Mouse (Mus musculus): ENCODE measurements at regions not wholly inside any gene's neighbourhood (a gene's known extent, or its start where the extent isn't known, plus 50 kb on each side); places are given as distances from the start of the nearest gene placed in this dataset.
A peak's percentile ranks its signal among the peaks of the same experiment; 100 is the strongest.
"Not testable (repeated sequence)": the region's sequence is repeated elsewhere in the genome, so short reads cannot be mapped to it uniquely, and the experiment has no call there.

DNA sequence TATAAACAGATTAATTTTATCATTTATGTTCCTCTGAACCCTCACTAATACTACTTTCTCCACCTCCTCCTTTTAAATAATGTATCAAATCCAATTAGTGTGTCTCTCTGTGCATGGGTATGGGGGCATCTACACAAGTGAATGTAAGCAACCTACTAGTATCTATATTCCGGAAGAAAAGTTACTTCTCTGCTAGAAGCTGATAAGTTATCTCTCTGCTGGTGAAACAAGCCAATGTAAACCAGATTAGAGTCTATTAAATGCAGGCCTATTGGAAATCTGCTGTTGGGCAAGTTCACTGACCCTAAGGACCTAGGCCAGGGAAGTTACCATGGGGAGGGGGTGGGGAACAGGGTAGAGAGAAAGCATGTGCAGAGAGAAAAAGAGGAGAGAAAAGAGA, 59.1 kb upstream of the Chd2 start:
- TF ChIP-seq POLR2A (IDR thresholded peaks at IDR 0.05; ENCODE audit: borderline replicate concordance, low read depth, low read length) (no peak), CTCF (IDR thresholded peaks at IDR 0.05; ENCODE audit: low read depth, low read length) (no peak)
- Histone ChIP-seq H3K4me3 (ENCODE audit: insufficient read depth, low read length) (no peak overlapping the region), H3K4me1 (ENCODE audit: control insufficient read depth, insufficient read depth, low read length) (peaks cover 19% of the 10 kb centered on the region), H3K27ac (ENCODE audit: insufficient read depth, low read depth, low read length) (no peak overlapping the region)

- H3K4me1 ChIP-seq (ENCODE audit: control insufficient read depth, insufficient read depth, low read length), result peaks cover 17% of the 10 kb centered on the region
- H3K4me3 ChIP-seq (ENCODE audit: insufficient read depth, low read length); H3K27ac ChIP-seq (ENCODE audit: insufficient read depth, low read depth, low read length): not testable (repeated sequence)
These were observed 58.4 kb upstream of the Chd2 start for GRCm38 (mm10) chr7:73600003-73600385.

DNA sequence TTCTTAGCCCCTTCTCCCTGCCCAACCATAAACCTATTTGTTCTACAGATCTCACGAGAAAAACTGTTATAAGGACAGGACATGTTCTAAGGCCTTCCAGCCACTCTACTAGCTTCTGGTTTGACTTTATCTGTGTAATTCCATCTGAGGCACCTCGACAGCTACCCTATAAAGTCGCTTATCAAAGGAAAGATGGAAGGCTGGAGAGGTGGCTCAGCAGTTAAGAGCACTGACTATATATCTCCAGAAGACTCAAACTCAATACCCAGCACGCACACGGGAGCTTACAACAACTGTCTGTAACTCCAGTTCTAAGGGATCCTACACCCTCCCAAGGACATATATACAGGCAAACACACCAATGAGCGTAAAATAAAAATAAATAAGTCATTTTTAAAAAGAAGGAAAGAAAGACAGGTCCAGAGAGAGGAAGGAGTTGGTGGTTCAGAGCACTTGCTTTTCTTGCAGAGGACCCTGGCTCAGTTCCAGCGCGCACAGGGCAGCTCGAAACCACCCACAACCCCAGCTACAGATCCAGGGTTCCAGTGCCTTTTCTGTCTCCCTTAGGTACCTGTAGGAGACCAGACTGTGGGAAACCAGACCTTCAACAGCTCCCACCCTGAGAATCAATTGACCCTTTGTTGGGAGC, 57.8 kb upstream of the Chd2 start:
- Histone ChIP-seq H3K27ac (ENCODE audit: insufficient read depth, low read depth, low read length) (no peak overlapping the region), H3K4me1 (ENCODE audit: control insufficient read depth, insufficient read depth, low read length) (peaks cover 19% of the 10 kb centered on the region), H3K4me3 (ENCODE audit: insufficient read depth, low read length) (no peak overlapping the region)
- TF ChIP-seq POLR2A (IDR thresholded peaks at IDR 0.05; ENCODE audit: borderline replicate concordance, low read depth, low read length) (no peak), CTCF (IDR thresholded peaks at IDR 0.05; ENCODE audit: low read depth, low read length) (no peak)

- TF ChIP-seq CTCF (IDR thresholded peaks at IDR 0.05; ENCODE audit: low read depth, low read length) (no peak), POLR2A (IDR thresholded peaks at IDR 0.05; ENCODE audit: borderline replicate concordance, low read depth, low read length) (no peak)
- H3K4me3 ChIP-seq (ENCODE audit: insufficient read depth, low read length), result no peak overlapping the region
- H3K27ac ChIP-seq (ENCODE audit: insufficient read depth, low read depth, low read length), result no peak overlapping the region
- H3K4me1 ChIP-seq (ENCODE audit: control insufficient read depth, insufficient read depth, low read length), result peaks cover 29% of the 10 kb centered on the region
These were observed 56.3 kb upstream of the Chd2 start for GRCm38 (mm10) chr7:73597968-73598367.

- Histone ChIP-seq H3K4me1 (ENCODE audit: control insufficient read depth, insufficient read depth, low read length) (peaks cover 33% of the 10 kb centered on the region), H3K4me3 (ENCODE audit: insufficient read depth, low read length) (no peak overlapping the region), H3K27ac (ENCODE audit: insufficient read depth, low read depth, low read length) (peak overlapping the region; percentile 100)
- TF ChIP-seq CTCF (IDR thresholded peaks at IDR 0.05; ENCODE audit: low read depth, low read length) (no peak), POLR2A (IDR thresholded peaks at IDR 0.05; ENCODE audit: borderline replicate concordance, low read depth, low read length) (no peak)
These were observed 55.5 kb upstream of the Chd2 start for GRCm38 (mm10) chr7:73596866-73597840.

DNA sequence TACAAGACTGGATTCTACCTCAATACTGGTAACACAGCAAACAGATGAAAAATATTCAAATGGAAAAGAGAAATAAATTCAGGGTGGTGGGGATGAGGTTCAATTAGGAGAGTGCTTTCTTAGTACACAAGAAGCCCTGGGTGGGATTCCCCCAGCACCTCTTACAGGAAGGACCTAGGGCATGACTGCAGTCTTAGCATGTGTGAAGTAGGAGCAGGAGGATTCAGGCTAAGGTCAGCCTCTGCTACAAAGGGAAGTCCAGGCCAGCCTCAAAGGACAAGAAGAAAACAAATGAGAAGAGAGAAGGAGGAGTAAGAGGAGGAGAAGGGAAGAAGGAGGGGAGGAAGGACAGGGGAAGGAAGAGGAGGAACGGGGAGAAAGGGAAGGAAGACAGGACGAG, 54.8 kb upstream of the Chd2 start:
- no peak overlapping the region for H3K4me3 ChIP-seq (ENCODE audit: insufficient read depth, low read length)
- TF ChIP-seq CTCF (IDR thresholded peaks at IDR 0.05; ENCODE audit: low read depth, low read length) (no peak), POLR2A (IDR thresholded peaks at IDR 0.05; ENCODE audit: borderline replicate concordance, low read depth, low read length) (no peak)
- peaks cover 33% of the 10 kb centered on the region for H3K4me1 ChIP-seq (ENCODE audit: control insufficient read depth, insufficient read depth, low read length)
- peak overlapping the region; percentile 100 for H3K27ac ChIP-seq (ENCODE audit: insufficient read depth, low read depth, low read length)

- Histone ChIP-seq H3K27ac (ENCODE audit: insufficient read depth, low read depth, low read length) (peak overlapping the region; percentile 100), H3K4me3 (ENCODE audit: insufficient read depth, low read length) (peak overlapping the region; percentile 41), H3K4me1 (ENCODE audit: control insufficient read depth, insufficient read depth, low read length) (peaks cover 33% of the 10 kb centered on the region)
- TF ChIP-seq POLR2A (IDR thresholded peaks at IDR 0.05; ENCODE audit: borderline replicate concordance, low read depth, low read length) (no peak), CTCF (IDR thresholded peaks at IDR 0.05; ENCODE audit: low read depth, low read length) (no peak)
These were observed 54.2 kb upstream of the Chd2 start for GRCm38 (mm10) chr7:73595860-73596259.

- peak overlapping the region; percentile 100 for H3K27ac ChIP-seq (ENCODE audit: insufficient read depth, low read depth, low read length)
- peaks cover 33% of the 10 kb centered on the region for H3K4me1 ChIP-seq (ENCODE audit: control insufficient read depth, insufficient read depth, low read length)
- no peak for TF ChIP-seq POLR2A (IDR thresholded peaks at IDR 0.05; ENCODE audit: borderline replicate concordance, low read depth, low read length)
- TF ChIP-seq CTCF (IDR thresholded peaks at IDR 0.05; ENCODE audit: low read depth, low read length), result no peak
- peak overlapping the region; percentile 41 for H3K4me3 ChIP-seq (ENCODE audit: insufficient read depth, low read length)
These were observed 53.7 kb upstream of the Chd2 start for GRCm38 (mm10) chr7:73595140-73595825.

DNA sequence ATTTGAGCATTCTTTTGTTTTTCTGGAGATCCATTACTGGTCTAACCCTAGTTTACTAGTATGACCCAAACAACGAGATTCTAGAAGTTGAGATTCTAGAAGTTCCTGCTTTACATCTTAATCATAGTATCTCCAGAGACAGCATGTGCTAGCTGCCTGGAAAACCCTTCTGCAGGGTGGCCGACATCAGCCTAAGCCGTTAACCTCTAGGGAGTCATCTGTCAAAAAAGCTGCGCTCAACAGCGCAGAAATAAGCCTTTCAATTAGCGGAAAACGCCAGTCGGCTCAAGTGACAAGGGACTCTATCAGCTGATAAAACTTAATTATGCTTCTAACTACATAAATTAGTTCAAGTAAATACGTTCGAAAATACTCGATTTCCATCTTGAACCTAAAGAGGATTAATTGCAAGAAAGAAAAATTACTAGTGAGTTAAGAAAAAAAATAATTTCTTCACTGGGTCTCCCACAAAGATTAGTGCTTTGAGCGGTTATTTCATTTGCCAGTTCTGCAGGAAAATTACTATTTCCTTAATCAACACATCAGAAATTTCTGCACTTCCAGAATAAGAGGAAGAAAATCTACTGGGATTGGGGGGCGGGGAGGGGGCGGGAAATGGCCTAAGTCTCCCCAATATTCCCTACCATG, 53.0 kb upstream of the Chd2 start:
- Histone ChIP-seq H3K4me1 (ENCODE audit: control insufficient read depth, insufficient read depth, low read length) (peaks cover 33% of the 10 kb centered on the region), H3K27ac (ENCODE audit: insufficient read depth, low read depth, low read length) (peak overlapping the region; percentile 100), H3K4me3 (ENCODE audit: insufficient read depth, low read length) (peak overlapping the region; percentile 56)
- no peak for TF ChIP-seq CTCF (IDR thresholded peaks at IDR 0.05; ENCODE audit: low read depth, low read length)
- no peak for TF ChIP-seq POLR2A (IDR thresholded peaks at IDR 0.05; ENCODE audit: borderline replicate concordance, low read depth, low read length)

Data from bone marrow macrophage, adult 2 months (primary cell).